Mouse (Mus musculus) stomach, embryonic 16.5 days (tissue): ENCODE results near the gene Itpkb. TPM values are rescaled to one million over a fixed set of nuclear protein-coding genes. Genes with fewer than 3 reads are reported as not detected.

Experiments
- ATAC-seq: fragments of 200-750 bp; cut with Nextera tagmentation; 2 replicates; pipeline ENCODE4 v1.8.0; 2017; ENCODE audit warnings: moderate number of reproducible peaks, moderate TSS enrichment; ENCODE audit not compliant: insufficient read depth, low FRiP score
- H3K27ac ChIP-seq: fragments of 300-500 bp; sonication (generic); 2 replicates; pipeline ENCODE4 v1.5.1; 2014; ENCODE audit warnings: low read length
- H3K27me3 ChIP-seq: fragments of 300-500 bp; sonication (generic); 2 replicates; pipeline ENCODE4 v1.6.1; 2014; ENCODE audit warnings: low read length, control low read depth, mixed read lengths; ENCODE audit not compliant: control insufficient read depth, insufficient read depth
- H3K36me3 ChIP-seq: fragments of 300-500 bp; sonication (generic); 2 replicates; pipeline ENCODE4 v1.6.1; 2014; ENCODE audit warnings: low read length; ENCODE audit not compliant: control insufficient read depth, insufficient read depth
- H3K4me1 ChIP-seq: fragments of 300-500 bp; sonication (generic); 2 replicates; pipeline ENCODE4 v1.6.1; 2014; ENCODE audit warnings: low read length, control low read depth, mixed read lengths; ENCODE audit not compliant: control insufficient read depth, insufficient read depth
- H3K4me2 ChIP-seq: fragments of 300-500 bp; sonication (generic); 2 replicates; pipeline ENCODE4 v1.6.1; 2014; ENCODE audit warnings: low read depth, low read length, mixed read lengths
- H3K4me3 ChIP-seq: fragments of 300-500 bp; sonication (generic); replicated peaks from 2 replicates; pipeline ENCODE4 v1.5.1; 2014; ENCODE audit warnings: mild to moderate bottlenecking, low read length
- H3K9ac ChIP-seq: fragments of 300-500 bp; sonication (generic); 2 replicates; pipeline ENCODE4 v1.6.1; 2014; ENCODE audit warnings: low read length
- H3K9me3 ChIP-seq: fragments of 300-500 bp; sonication (generic); replicated peaks from 2 replicates; pipeline ENCODE4 v1.6.1; 2016; ENCODE audit warnings: low read length, control low read depth; ENCODE audit not compliant: control insufficient read depth
- WGBS: fragments of 180-500 bp; shearing (Covaris S2); extraction: QIAGEN DNeasy Blood & Tissue Kit; methylation state at CpG from one replicate; pipeline ENCODE4 v1.1.7; 2014; 5-methylcytosine and 5-hydroxymethylcytosine counted together
- polyA plus RNA-seq: library from polyadenylated mRNA; unstranded; fragments of >200 nt; fragmentation: Nextera tagmentation; extraction: Ambion mirVana; gene quantifications from 2 replicates; pipeline ENCODE4 v1.2.1, GENCODE M21; 2015

Gene Itpkb
- polyA plus RNA-seq, 1 experiment from 2014 or later, result 7.2 TPM

DNA sequence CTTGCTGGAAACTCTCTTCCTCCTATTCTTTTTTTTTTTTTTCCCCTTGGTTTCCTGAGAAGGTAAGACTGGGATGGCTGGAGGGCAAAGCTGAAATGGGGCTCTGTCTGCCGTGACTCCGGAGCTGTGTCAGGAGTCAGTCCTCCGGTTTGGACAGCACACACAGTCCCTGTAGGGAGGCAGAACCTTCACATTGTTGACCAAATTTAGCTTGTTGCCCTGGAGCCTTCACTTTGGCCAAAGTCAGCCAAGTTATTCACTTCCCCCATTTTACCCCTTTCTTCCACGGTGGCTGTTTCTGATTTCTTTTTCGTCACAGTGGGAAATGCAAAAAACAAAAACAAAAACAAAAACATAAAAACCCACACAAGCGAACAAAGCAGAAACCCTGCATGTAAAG is 18.0 kb upstream of the Itpkb start:
- Histone ChIP-seq H3K4me3 (no peak overlapping the region), H3K36me3 (no peaks in the 10 kb centered on the region), H3K27me3 (no peaks in the 10 kb centered on the region), H3K9me3 (no peaks in the 10 kb centered on the region), H3K27ac (peak overlapping the region; percentile 28), H3K9ac (no peak overlapping the region), H3K4me2 (no peak overlapping the region), H3K4me1 (peaks cover 22% of the 10 kb centered on the region)
- WGBS, result 79% methylated on average over 6 of the region's 6 CpGs
- ATAC-seq, result no peak

GRCm38 (mm10) chr1:180312792-180313311 is 17.4 kb upstream of the Itpkb start:
- Histone ChIP-seq H3K9me3 (no peaks in the 10 kb centered on the region), H3K9ac (no peak overlapping the region), H3K4me2 (no peak overlapping the region), H3K4me1 (peaks cover 16% of the 10 kb centered on the region), H3K27me3 (no peaks in the 10 kb centered on the region), H3K36me3 (no peaks in the 10 kb centered on the region), H3K27ac (peak overlapping the region; percentile 28; the same call in 1 of the 2 replicates), H3K4me3 (no peak overlapping the region)
- WGBS, result 45% methylated on average over 6 of the region's 6 CpGs
- peak; percentile 58; the same call in 1 of the 2 replicates for ATAC-seq

DNA sequence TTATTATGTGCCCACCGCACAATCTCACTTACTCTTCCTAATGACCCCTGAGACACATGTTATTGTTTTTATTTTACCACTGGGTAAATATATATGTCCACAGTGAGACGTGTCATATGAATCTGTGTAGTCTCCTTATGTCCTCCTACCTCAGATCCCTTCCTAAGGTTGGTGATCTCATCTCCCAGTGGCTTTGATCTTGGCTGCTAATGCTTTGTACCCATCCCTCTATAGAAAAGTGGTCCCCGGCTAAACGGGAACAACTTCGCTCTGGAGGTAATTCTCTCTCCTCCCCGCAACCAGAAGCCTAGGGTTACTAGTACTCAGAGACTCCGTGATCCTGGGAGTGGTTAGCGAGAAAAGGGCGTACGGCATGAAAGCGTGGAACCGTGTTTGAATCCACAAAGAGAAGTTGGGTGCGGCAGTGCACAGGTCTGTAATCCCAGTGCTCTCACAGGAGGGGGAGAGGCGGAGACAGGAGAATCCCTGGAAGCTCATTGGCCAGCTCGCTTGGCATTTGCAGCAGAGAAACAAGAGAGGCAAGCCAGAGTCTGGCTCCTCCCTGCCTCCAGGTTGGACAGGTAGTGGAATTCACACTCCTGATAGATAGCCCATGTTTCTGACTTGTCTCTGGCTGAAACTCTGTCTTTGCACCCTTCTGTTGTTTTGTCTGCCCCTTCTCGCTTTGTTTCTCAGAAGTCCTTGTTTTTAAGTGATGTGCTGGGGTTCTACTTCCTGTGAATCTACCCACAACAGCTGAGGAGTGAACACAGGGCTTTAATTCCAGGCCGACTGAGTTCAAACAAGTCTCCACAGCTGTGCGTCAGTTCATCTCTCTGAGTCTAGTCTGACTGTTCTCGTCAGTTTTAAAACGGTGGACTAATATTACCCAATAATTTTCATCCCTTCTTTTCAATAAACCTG is 16.5 kb upstream of the Itpkb start:
- Histone ChIP-seq H3K4me1 (peaks cover 11% of the 10 kb centered on the region), H3K36me3 (no peaks in the 10 kb centered on the region), H3K27ac (peak overlapping the region; percentile 1; the same call in 1 of the 2 replicates), H3K4me2 (peak overlapping the region; percentile 48), H3K9ac (peak overlapping the region; percentile 48; the same call in 1 of the 2 replicates), H3K27me3 (no peaks in the 10 kb centered on the region), H3K4me3 (peak overlapping the region; percentile 16; the same call in 1 of the 2 replicates), H3K9me3 (no peaks in the 10 kb centered on the region)
- 12% methylated on average over 20 of the region's 20 CpGs for WGBS
- ATAC-seq, result peak; percentile 64

- Histone ChIP-seq H3K9me3 (no peaks in the 10 kb centered on the region), H3K4me2 (no peak overlapping the region), H3K4me3 (no peak overlapping the region), H3K36me3 (no peaks in the 10 kb centered on the region), H3K27me3 (no peaks in the 10 kb centered on the region), H3K4me1 (peaks cover 11% of the 10 kb centered on the region), H3K9ac (no peak overlapping the region), H3K27ac (no peak overlapping the region)
- 64% methylated on average over 11 of the region's 11 CpGs for WGBS
- ATAC-seq, result no peak
Observed at GRCm38 (mm10) chr1:180314641-180315040, 15.6 kb upstream of the Itpkb start.

GRCm38 (mm10) chr1:180315127-180315526 is 15.2 kb upstream of the Itpkb start:
- no peak overlapping the region for H3K4me2 ChIP-seq
- no peak overlapping the region for H3K4me3 ChIP-seq
- no peak overlapping the region for H3K27ac ChIP-seq
- H3K36me3 ChIP-seq, result no peaks in the 10 kb centered on the region
- no peaks in the 10 kb centered on the region for H3K27me3 ChIP-seq
- no peaks in the 10 kb centered on the region for H3K9me3 ChIP-seq
- peaks cover 11% of the 10 kb centered on the region for H3K4me1 ChIP-seq
- no peak overlapping the region for H3K9ac ChIP-seq
- no peak for ATAC-seq
- 54% methylated on average over 3 of the region's 3 CpGs for WGBS

GRCm38 (mm10) chr1:180317450-180317849 is 12.8 kb upstream of the Itpkb start:
- H3K9me3 ChIP-seq, result no peaks in the 10 kb centered on the region
- ATAC-seq, result no peak
- H3K4me2 ChIP-seq, result no peak overlapping the region
- H3K27me3 ChIP-seq, result no peaks in the 10 kb centered on the region
- no peak overlapping the region for H3K4me3 ChIP-seq
- no peaks in the 10 kb centered on the region for H3K36me3 ChIP-seq
- WGBS, result 67% methylated on average over 4 of the region's 4 CpGs
- peaks cover 11% of the 10 kb centered on the region for H3K4me1 ChIP-seq
- no peak overlapping the region for H3K27ac ChIP-seq
- no peak overlapping the region for H3K9ac ChIP-seq

- Histone ChIP-seq H3K9ac (no peak overlapping the region), H3K27me3 (no peaks in the 10 kb centered on the region), H3K4me1 (peaks cover 4% of the 10 kb centered on the region; the same call in 1 of the 2 replicates), H3K36me3 (no peaks in the 10 kb centered on the region), H3K27ac (no peak overlapping the region), H3K9me3 (no peaks in the 10 kb centered on the region), H3K4me2 (no peak overlapping the region), H3K4me3 (no peak overlapping the region)
- no peak for ATAC-seq
- 70% methylated on average over 5 of the region's 5 CpGs for WGBS
Observed at GRCm38 (mm10) chr1:180318407-180318806, 11.9 kb upstream of the Itpkb start.

DNA sequence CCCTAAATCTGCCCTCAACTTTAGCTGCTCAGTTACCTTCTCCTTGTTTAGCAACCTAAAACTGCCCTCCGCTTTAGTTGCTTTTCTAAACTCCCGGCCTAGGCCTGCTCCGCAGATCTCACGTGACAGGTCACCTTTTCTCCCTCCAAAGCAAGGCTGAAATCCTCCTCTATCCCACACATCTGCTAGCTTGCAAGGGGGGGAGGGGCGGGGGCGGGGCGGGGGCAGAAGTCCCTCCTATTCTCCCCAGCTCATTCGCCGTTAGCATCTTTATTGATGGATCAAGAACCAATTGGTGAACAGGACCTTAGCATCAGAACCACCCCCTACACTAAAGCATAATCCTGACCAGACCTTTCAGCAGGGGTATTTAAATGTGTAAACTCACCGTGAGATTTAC is 10.4 kb upstream of the Itpkb start:
- H3K27ac ChIP-seq, result no peak overlapping the region
- peak; percentile 40; the same call in 1 of the 2 replicates for ATAC-seq
- H3K4me2 ChIP-seq, result no peak overlapping the region
- H3K36me3 ChIP-seq, result no peaks in the 10 kb centered on the region
- 18% methylated on average over 10 of the region's 10 CpGs for WGBS
- H3K9me3 ChIP-seq, result no peaks in the 10 kb centered on the region
- no peak overlapping the region for H3K9ac ChIP-seq
- H3K4me1 ChIP-seq, result no peaks in the 10 kb centered on the region
- no peaks in the 10 kb centered on the region for H3K27me3 ChIP-seq
- H3K4me3 ChIP-seq, result no peak overlapping the region

DNA sequence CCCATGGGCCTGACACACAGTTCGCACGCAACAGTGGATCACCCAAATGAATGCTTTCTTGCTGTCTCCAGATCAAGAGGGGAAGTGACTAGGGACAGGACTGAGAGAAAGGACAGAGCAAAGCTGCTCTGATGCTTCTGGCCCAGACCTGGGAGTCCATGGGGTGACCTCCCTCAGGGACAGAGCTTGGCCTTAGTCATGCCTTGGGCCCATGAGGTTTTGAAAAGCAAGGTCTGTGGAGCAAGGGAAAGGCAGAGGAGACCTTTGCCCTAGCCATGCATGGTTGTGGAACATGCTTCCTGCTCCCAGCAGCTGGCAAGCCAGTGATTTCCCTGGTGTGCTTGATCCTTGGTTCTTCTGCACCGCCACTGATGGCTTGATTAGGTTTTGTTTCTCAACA is 7.4 kb upstream of the Itpkb start:
- 91% methylated on average over 3 of the region's 3 CpGs for WGBS

More for the DNA sequence above, 7.4 kb upstream of the Itpkb start:
- H3K9me3 ChIP-seq, result no peaks in the 10 kb centered on the region
- H3K9ac ChIP-seq, result no peak overlapping the region
- no peaks in the 10 kb centered on the region for H3K27me3 ChIP-seq
- H3K4me1 ChIP-seq, result no peaks in the 10 kb centered on the region
- no peak for ATAC-seq
- H3K36me3 ChIP-seq, result no peaks in the 10 kb centered on the region
- H3K4me3 ChIP-seq, result no peak overlapping the region
- H3K4me2 ChIP-seq, result no peak overlapping the region
- no peak overlapping the region for H3K27ac ChIP-seq
